Mouse (Mus musculus): ENCODE measurements around the gene Cox8b.

Cox8b gene

DNA sequence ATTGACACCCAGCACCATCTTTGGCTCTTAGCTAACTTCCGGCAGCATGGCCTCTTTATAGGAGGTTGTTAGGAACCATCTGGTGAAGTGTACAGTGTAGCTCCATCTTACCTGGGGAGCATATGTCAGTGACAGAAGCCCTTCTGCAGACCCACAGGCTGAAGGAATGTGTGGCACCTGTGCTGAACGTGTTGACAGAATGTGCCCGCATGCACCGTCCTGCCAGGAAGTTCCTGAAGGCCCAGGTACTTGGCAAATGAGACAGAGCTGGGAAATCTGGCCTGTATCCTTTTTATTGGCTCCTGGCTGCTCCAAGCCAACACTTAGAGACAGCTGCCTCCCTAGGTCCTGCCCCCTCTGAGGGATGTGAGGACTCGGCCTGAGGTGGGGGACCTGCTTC, 39.5 kb downstream of the Cox8b start:
- DNase-seq (ENCODE audit: low spot score), result no peak

- DNase-seq (ENCODE audit: low spot score), result no peak
Measured at GRCm38 (mm10) chr7:140859997-140860396, 40.2 kb downstream of the Cox8b start.

GRCm38 (mm10) chr7:140858746-140859145, 41.5 kb downstream of the Cox8b start:
- DNase-seq (ENCODE audit: low spot score), result no peak

DNA sequence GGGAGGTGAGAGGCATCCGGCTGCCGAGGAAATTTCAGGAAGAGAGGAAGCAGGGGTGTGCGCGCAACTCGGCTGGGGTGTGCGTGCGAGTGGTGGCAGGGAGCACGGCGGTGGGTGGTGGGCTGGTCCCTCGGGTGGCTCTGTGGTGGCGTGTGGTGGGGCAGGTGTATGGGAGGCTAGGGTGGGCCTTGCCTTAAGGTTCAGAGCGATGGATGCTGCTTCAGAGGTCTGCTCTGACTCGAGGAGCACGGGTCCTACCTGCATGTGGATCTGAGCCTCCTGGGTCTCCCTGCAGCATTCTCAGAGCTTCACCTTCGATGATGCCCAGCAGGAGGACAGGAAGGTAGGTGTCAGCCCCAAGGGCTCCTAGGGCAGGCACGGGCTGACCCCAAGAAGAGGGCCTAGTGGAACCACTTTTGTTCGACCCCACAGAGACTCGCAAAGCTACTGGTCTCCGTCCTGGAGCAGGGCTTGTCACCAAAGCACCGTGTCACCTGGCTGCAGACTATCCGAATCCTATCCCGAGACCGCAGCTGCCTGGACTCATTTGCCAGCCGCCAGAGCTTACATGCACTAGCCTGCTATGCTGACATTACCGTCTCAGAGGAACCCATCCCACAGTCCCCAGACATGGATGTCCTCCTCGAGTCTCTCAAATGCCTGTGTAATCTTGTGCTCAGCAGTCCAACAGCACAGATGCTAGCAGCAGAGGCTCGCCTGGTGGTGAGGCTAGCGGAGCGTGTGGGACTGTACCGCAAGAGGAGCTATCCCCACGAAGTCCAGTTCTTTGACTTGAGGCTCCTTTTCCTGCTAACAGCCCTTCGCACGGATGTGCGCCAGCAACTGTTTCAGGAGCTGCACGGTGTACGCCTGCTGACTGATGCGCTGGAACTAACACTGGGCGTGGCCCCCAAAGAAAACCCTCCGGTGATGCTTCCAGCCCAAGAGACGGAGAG, 42.4 kb downstream of the Cox8b start, which contains the start of gene Bet1l:
Bet1l (minus strand) TSS at position 28 of the 956 bp plus-strand sequence.
- DNase-seq (ENCODE audit: low spot score), result no peak

- peak; percentile 85 for DNase-seq (ENCODE audit: low spot score)
Measured at GRCm38 (mm10) chr7:140856785-140857549, 43.3 kb downstream of the Cox8b start, which contains the start of gene Ric8a. TSS of gene Ric8a (plus strand) at chr7:140856957.

- peak; percentile 92 for DNase-seq (ENCODE audit: low spot score)
Measured at GRCm38 (mm10) chr7:140855860-140856784, 44.1 kb downstream of the Cox8b start, which contains the start of gene Gm45785. TSS of gene Gm45785 (minus strand) at chr7:140856331.

DNA sequence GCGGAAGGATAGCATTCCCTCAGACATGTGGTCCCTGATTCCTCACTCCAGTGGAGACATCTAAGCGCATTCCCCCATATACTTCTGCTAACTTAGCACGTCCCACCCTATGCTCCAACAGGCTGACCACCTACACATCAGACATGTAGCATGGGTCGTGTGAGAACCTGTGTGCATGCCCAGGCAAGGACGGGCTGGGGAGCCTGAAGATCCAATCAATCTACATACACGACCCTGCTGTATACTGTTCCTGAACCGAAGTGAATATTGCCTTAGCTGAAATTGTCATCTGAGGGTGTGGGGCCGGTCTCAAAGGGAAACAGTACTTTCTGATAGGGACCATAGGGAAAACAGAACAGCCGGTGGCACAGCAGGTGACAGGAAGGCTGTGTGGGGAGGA, 45.1 kb downstream of the Cox8b start:
- DNase-seq (ENCODE audit: low spot score), result no peak

DNA sequence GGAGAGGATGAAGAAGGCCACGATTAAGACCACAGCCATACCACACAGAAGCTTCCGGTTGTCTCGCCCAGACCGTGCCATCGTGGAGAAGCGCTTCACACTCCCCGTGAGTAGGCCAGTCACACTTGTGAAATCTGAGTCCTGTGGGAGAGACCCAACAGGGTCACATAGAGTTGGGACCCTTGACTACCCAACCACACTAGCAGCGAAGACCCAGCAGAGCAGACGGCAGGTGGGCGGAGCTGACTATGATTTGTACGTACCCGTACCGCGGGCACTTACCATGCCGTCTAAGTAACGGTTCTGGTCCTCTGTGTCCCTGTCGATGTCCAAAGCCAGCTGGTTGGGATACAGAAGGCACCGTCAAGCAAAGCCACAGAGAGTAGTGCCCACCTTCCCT, 45.8 kb downstream of the Cox8b start:
- no peak for DNase-seq (ENCODE audit: low spot score)

GRCm38 (mm10) chr7:140853386-140853785, 46.9 kb downstream of the Cox8b start:
- DNase-seq (ENCODE audit: low spot score), result peak; percentile 53

DNA sequence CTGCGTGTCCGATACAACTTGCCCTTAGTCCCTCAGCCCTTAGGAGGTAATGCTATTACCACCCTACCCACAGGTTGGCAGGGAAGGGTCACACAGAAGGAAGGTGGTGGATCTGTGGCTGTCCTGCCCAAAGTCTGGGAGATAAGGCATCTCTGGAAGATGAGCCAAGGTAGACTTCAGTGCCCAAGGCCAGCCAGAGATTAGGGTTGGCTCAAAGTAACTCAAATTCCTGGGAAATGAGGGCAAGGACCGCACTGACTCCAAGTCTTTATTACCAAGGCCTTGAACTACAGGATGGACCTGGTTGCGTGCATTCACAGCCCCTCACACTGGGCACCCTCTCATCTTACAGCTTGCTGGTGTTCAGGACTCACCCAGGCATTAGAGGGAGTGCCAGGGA, 48.3 kb downstream of the Cox8b start:
- DNase-seq (ENCODE audit: low spot score), result no peak

Data from yolk sac, embryonic 10.5 days (tissue).